Mouse (Mus musculus) cerebellum, adult 2 months (tissue): ENCODE measurements around the gene Pibf1. TPM values are rescaled to one million over a fixed set of nuclear protein-coding genes. Genes with fewer than 3 reads are reported as not detected.

ENCODE experiments used
- DNase-seq, 2 experiments: peaks; one replicate each; pipeline ENCODE4 v3.0.0; 2021
- H3K27ac ChIP-seq: fragments of 200-500 bp; 2 replicates; pipeline ENCODE4 v1.5.1; 2012; ENCODE audit warnings: low read length, control low read depth, inconsistent platforms; ENCODE audit not compliant: insufficient read depth
- H3K27me3 ChIP-seq: fragments of 200-500 bp; 2 replicates; pipeline ENCODE4 v1.6.1; 2012; ENCODE audit warnings: inconsistent platforms, mild to moderate bottlenecking, low read length, moderate library complexity; ENCODE audit not compliant: control insufficient read depth, insufficient read depth
- H3K4me1 ChIP-seq: fragments of 200-500 bp; 2 replicates; pipeline ENCODE4 v1.6.1; 2011; ENCODE audit warnings: low read length; ENCODE audit not compliant: control insufficient read depth, insufficient read depth
- H3K4me3 ChIP-seq: fragments of 200-500 bp; replicated peaks from 2 replicates; pipeline ENCODE3; 2011; ENCODE audit warnings: mild to moderate bottlenecking, low read depth, low read length, control low read depth; ENCODE audit not compliant: insufficient read depth
- CTCF ChIP-seq: fragments of 200-500 bp; IDR thresholded peaks from 2 replicates; pipeline ENCODE4 v1.5.1; 2011; ENCODE audit warnings: low read depth, mild to moderate bottlenecking, control low read depth, low read length, moderate library complexity, borderline replicate concordance; ENCODE audit not compliant: insufficient read depth
- POLR2A ChIP-seq: fragments of 200-500 bp; IDR thresholded peaks from 2 replicates; pipeline ENCODE4 v1.6.1; 2011; ENCODE audit warnings: low read length, control low read depth, borderline replicate concordance; ENCODE audit not compliant: insufficient read depth
- WGBS: fragments of 180-500 bp; shearing (Covaris S2); methylation state at CpG from one replicate; pipeline ENCODE4 v1.1.7; 2018; 5-methylcytosine and 5-hydroxymethylcytosine counted together
- polyA plus RNA-seq: library from polyadenylated mRNA; depleted of rRNA; stranded (reverse); fragments of >200 nt; gene quantifications from 2 replicates; pipeline ENCODE4 v1.2.3, GENCODE M21; 2012

The Pibf1 gene
- polyA plus RNA-seq, 1 experiment = 6.5 TPM

DNA sequence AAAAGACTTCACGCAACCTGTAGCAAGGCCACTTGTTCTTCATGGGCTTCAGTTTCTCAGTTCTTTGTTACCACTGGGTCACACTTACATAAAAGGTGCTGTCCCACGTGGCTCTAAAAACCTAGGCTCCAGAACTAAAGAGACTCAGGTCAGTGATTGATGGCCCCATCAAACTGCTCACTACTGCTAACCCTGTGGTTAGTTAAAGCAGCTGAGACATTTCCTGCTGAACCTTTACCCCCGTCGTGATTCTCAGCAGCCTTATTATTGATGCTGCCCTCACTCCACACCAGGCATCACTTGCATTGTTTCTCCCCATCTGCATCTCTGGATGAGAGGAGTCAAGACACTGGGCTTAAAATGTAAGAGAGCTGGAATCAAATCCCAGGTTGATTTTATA lies 176.6 kb downstream of the Pibf1 start:
- Histone ChIP-seq H3K4me3 (no peak overlapping the region), H3K4me1 (no peaks in the 10 kb centered on the region; the same call in 1 of the 2 replicates), H3K27ac (no peak overlapping the region), H3K27me3 (no peaks in the 10 kb centered on the region)
- no peak for DNase-seq
- TF ChIP-seq CTCF = no peak
- no peak for TF ChIP-seq POLR2A
- WGBS = 56% methylated on average over 4 of the region's 4 CpGs

DNA sequence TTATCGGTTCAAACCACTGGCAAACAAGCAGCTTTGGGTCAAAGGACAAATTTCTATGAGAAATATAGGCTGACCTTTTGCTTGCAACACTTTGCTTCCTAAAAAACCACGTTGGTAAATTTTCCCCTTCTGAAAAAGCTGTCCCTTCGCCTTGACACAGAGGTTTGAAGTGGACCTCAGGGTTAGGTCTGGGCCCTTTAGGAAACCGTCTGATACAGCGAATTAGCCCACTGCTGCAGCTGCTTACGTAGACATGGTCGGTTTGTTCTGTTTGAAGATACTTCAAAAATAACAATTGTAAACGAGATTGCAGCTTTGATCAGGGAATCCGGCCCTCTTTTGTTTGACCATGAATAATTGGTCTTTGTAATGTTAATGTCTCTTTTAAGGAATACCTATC lies 179.1 kb downstream of the Pibf1 start:
- WGBS = 54% methylated on average over 9 of the region's 9 CpGs
- H3K27ac ChIP-seq = no peak overlapping the region

DNA sequence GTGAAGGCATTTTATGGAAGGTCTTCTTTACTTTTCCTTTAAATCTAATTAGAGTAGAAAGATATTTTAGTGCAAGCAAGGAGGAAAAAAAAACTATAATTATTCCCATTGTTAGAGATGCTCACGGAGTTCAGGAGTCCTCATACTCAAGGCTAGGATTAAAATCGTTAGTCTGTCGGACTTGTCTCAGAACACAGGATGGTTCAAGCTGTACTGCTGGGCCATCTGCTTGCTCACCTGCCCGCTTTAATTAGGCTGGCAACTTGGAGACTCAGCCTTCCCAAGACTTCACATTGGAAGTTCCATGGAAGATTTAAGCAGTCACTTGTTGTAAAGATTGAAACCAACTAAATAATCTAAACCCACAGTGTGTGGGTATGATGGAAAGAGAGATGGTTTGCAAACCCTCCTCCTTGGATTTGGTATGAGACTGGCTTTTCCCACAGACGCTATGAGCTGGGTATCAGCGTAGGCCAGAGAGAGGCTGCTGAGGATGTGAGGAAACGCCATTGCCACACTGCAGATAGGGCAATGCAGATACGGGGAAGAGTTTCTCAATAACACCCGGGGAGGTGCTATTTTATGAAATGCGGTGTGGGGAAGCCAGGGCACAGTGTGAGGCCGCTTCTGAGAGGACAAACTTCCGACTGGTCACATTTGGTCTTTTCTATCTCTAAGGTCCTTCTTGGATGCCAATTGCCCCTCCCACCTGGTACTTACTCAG lies 179.7 kb downstream of the Pibf1 start:
- 21% methylated on average over 12 of the region's 12 CpGs for WGBS
- Histone ChIP-seq H3K27ac (no peak overlapping the region), H3K27me3 (no peaks in the 10 kb centered on the region), H3K4me1 (no peaks in the 10 kb centered on the region; the same call in 1 of the 2 replicates), H3K4me3 (no peak overlapping the region)
- TF ChIP-seq CTCF = no peak
- no peak for TF ChIP-seq POLR2A
- DNase-seq = no peak

More for the DNA sequence above, 179.1 kb downstream of the Pibf1 start:
- DNase-seq = no peak
- TF ChIP-seq CTCF (no peak), POLR2A (no peak)
- no peaks in the 10 kb centered on the region; the same call in 1 of the 2 replicates for H3K4me1 ChIP-seq
- H3K27me3 ChIP-seq = no peaks in the 10 kb centered on the region
- H3K4me3 ChIP-seq = no peak overlapping the region

DNA sequence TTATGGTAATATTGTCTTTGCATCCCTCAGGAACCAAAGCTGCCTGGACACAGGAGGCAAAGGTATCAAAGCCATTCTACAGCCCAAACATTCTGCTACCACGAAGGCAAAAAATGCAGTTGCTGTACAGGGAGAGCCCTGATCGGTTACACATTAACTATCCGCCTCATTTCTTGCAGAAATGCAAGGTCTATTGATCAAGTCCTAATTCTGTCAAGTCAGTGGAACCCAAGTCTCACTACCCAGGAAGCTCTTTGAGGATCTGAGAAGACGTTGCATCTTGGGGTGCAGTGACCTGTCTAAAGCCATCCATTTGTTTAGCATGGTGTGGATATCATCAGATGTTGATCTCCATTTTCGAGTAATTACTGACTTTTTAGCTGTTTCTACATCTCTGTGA lies 181.2 kb downstream of the Pibf1 start:
- Histone ChIP-seq H3K4me3 (no peak overlapping the region), H3K27me3 (no peaks in the 10 kb centered on the region), H3K27ac (no peak overlapping the region), H3K4me1 (no peaks in the 10 kb centered on the region; the same call in 1 of the 2 replicates)
- 92% methylated on average over 5 of the region's 5 CpGs for WGBS
- TF ChIP-seq CTCF (no peak), POLR2A (no peak)
- DNase-seq = no peak

DNA sequence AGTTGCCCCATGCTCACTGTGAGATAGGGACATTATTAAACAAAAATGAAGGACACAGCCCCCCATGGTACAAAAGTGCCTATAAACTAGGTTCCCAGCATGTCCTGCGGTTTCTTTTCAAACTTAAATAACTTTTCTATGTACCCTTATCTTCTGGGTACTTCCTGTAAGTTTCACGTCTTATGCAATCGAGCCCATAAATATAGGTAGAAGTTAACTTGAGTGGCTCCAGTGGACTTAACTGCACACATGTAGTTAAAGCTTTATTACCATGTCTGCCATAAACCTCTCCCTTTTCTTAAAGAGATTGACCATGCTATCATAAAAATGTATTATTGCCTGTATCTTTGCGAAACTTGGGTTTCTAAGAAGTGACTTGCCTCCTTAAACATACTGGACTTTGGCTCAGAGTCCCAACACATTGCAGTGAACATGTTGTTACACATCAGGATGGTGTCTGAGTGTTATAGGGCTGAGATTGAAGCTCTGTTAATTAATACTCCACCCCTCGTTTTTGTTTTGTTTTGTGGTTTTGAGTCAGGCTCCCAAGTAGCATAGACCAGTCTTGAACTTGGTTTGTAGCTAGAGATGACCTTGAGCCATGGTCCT lies 181.7 kb downstream of the Pibf1 start:
- TF ChIP-seq POLR2A = no peak
- TF ChIP-seq CTCF = no peak
- Histone ChIP-seq H3K27ac (no peak overlapping the region), H3K4me1 (no peaks in the 10 kb centered on the region; the same call in 1 of the 2 replicates), H3K4me3 (no peak overlapping the region), H3K27me3 (no peaks in the 10 kb centered on the region)
- WGBS = 90% methylated on average over 5 of the region's 5 CpGs
- DNase-seq = no peak

DNA sequence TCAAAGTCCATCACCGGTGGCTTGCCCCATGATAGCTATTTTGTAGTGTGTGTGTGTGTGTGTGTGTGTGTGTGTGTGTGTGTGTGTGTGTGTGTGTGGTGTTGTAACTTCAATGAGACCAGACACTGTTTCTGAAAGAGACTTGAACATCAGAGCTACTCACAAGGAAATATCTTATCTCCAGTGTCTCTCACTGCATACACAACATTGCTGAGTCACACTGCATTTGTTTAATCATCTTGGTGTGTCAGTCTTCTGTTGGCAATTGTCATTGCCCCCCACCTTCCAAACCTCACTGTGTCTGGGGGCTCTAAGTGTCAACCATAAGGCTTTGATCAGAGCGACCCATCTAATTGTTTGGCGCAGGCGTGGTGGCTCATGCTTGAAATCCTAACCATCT lies 186.3 kb downstream of the Pibf1 start:
- Histone ChIP-seq H3K4me1 (no peaks in the 10 kb centered on the region), H3K27me3 (no peaks in the 10 kb centered on the region), H3K4me3 (no peak overlapping the region), H3K27ac (no peak overlapping the region)
- no peak for TF ChIP-seq POLR2A
- TF ChIP-seq CTCF = no peak
- WGBS = 86% methylated on average over 4 of the region's 4 CpGs
- no peak for DNase-seq

DNA sequence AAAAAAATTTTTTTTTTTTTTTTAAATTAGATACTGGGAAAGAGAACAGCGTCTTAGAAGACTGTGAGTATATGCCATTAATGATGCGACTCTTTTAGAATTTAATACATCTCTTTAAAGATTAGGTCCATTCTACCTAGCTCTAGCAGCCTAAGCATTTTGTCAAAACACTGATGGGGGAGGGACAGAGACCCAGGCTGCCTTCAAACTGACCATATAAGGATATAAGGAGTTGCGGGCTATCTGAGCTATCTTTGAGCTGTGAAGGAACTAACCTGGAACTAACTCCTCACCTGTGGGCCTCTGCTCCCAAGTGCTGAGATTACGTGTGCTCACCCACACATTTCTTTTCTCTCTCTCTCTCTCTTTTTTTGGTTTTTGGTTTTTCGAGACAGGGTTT lies 193.0 kb downstream of the Pibf1 start:
- Histone ChIP-seq H3K27ac (no peak overlapping the region), H3K27me3 (no peaks in the 10 kb centered on the region), H3K4me3 (no peak overlapping the region), H3K4me1 (no peaks in the 10 kb centered on the region)
- no peak for TF ChIP-seq POLR2A
- no peak for TF ChIP-seq CTCF
- WGBS = 89% methylated on average over 5 of the region's 5 CpGs
- no peak for DNase-seq

DNA sequence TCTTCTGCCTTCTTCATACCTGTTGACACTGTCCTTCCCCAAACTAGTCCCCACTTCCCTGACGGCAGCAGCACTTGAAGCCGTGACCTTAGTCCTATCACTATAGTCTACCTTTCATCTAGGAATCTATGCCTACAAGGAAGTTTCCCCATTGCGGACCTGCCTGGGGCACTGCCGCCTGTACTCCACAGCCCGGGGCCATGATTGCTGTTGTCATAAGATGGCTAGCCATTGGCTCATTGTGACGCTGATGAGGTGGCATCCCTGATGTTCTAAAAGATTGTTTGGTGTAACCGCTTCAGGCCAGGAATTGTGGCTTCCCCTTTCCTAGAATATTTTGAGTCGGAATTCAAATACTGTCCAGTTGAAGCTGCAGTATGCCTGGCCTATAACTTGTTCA lies 195.2 kb downstream of the Pibf1 start:
- DNase-seq = no peak
- Histone ChIP-seq H3K27ac (no peak overlapping the region), H3K27me3 (peaks cover 4% of the 10 kb centered on the region), H3K4me3 (no peak overlapping the region), H3K4me1 (no peaks in the 10 kb centered on the region)
- TF ChIP-seq CTCF = no peak
- no peak for TF ChIP-seq POLR2A
- 90% methylated on average over 8 of the region's 8 CpGs for WGBS
